Mouse (Mus musculus) limb, embryonic 10.5 days (tissue): ENCODE measurements around the gene Zfp292. TPM values are rescaled to one million over a fixed set of nuclear protein-coding genes. Genes with fewer than 3 reads are reported as not detected.

Source experiments
- DNase-seq: peaks from one replicate; pipeline ENCODE4 v3.0.0-alpha.2; 2017; ENCODE audit warnings: low spot score
- H3K27ac ChIP-seq: fragments of 300-500 bp; sonication (generic); 2 replicates; pipeline ENCODE4 v1.5.1; 2016; ENCODE audit warnings: mild to moderate bottlenecking
- H3K27me3 ChIP-seq: fragments of 300-500 bp; sonication (generic); 2 replicates; pipeline ENCODE4 v1.6.1; 2016; ENCODE audit warnings: low read depth, mild to moderate bottlenecking; ENCODE audit not compliant: poor library complexity, severe bottlenecking
- H3K36me3 ChIP-seq: fragments of 300-500 bp; sonication (generic); 2 replicates; pipeline ENCODE4 v1.6.1; 2016; ENCODE audit warnings: mild to moderate bottlenecking, moderate library complexity
- H3K4me1 ChIP-seq: fragments of 300-500 bp; sonication (generic); 2 replicates; pipeline ENCODE4 v1.6.1; 2016
- H3K4me3 ChIP-seq: fragments of 300-500 bp; sonication (generic); 2 replicates; pipeline ENCODE4 v1.5.1; 2016; ENCODE audit warnings: mild to moderate bottlenecking, moderate library complexity
- H3K9me3 ChIP-seq: fragments of 300-500 bp; sonication (generic); replicated peaks from 2 replicates; pipeline ENCODE4 v1.6.1; 2016; ENCODE audit warnings: mild to moderate bottlenecking
- WGBS: fragments of 180-500 bp; shearing (Covaris S2); methylation state at CpG from one replicate; pipeline ENCODE4 v1.1.7; 2016; 5-methylcytosine and 5-hydroxymethylcytosine counted together
- polyA plus RNA-seq: library from polyadenylated mRNA; unstranded; fragments of >200 nt; fragmentation: Nextera tagmentation; extraction: Ambion mirVana; gene quantifications from 2 replicates; pipeline ENCODE4 v1.2.1, GENCODE M21; 2016

Zfp292 gene
- polyA plus RNA-seq, 1 experiment from 2014 or later: 25.3 TPM

DNA sequence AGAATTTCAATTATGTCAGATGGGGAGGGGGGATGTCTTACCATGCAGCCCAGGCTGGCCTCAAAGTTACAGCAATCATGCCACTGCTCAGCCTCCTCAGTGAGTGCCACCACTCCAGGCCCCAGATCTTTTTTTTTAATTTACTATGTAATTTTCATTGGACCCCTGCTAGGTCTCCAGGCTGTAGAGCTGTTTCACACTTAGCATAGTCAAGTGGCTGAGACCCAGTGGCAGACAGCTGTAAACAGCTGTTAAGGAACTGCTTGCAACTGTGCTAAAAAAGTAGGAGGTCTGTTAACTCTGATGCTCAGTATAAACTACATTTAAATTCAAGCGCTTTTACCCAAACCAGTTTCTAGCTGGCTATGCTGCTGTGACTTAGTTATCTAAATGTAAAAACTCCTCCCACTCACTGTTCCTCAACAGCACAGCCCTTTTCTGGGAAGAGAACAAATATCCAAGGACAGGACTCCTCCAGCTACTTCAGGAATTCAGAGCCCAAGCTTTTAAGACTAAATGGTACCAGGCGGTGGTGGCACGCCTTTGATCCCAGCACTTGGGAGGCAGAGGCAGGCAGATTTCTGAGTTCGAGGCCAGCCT lies 9.8 kb downstream of the Zfp292 start:
- H3K4me1 ChIP-seq: no peaks in the 10 kb centered on the region
- no peak overlapping the region for H3K27ac ChIP-seq
- H3K27me3 ChIP-seq: no peaks in the 10 kb centered on the region
- peaks cover 47% of the 10 kb centered on the region for H3K36me3 ChIP-seq
- no peak overlapping the region for H3K4me3 ChIP-seq
- no peak for DNase-seq
- H3K9me3 ChIP-seq: no peaks in the 10 kb centered on the region
- 93% methylated on average over 4 of the region's 4 CpGs for WGBS

GRCm38 (mm10) chr4:34869813-34870212 lies 12.9 kb downstream of the Zfp292 start:
- WGBS: 91% methylated on average over 3 of the region's 3 CpGs
- no peak for DNase-seq
- no peaks in the 10 kb centered on the region for H3K4me1 ChIP-seq
- H3K4me3 ChIP-seq: no peak overlapping the region
- H3K27ac ChIP-seq: no peak overlapping the region
- no peaks in the 10 kb centered on the region for H3K27me3 ChIP-seq
- H3K9me3 ChIP-seq: no peaks in the 10 kb centered on the region
- peaks cover 24% of the 10 kb centered on the region for H3K36me3 ChIP-seq

DNA sequence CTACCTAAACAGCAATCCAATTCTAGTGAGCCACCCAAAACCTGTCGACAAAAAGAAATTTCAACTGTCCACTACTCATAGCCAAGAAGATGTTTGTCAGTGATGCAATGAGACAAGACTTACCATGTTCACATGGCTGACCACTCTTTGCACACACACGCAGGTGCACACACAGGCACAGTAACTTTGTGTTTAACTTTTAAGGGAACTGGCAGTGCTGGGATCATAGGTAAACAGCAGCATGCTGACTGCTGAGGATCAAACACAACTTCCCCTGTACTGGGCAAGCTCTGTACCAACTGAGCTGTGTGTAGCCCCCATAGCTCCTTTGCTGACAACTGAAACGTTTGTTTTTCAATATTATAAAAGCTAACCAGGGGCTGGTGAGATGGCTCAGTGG lies 21.3 kb downstream of the Zfp292 start:
- peaks cover 21% of the 10 kb centered on the region for H3K36me3 ChIP-seq
- DNase-seq: no peak
- H3K4me1 ChIP-seq: no peaks in the 10 kb centered on the region
- H3K27ac ChIP-seq: no peak overlapping the region
- 93% methylated on average over 3 of the region's 3 CpGs for WGBS
- H3K9me3 ChIP-seq: no peaks in the 10 kb centered on the region
- no peaks in the 10 kb centered on the region for H3K27me3 ChIP-seq
- H3K4me3 ChIP-seq: no peak overlapping the region

DNA sequence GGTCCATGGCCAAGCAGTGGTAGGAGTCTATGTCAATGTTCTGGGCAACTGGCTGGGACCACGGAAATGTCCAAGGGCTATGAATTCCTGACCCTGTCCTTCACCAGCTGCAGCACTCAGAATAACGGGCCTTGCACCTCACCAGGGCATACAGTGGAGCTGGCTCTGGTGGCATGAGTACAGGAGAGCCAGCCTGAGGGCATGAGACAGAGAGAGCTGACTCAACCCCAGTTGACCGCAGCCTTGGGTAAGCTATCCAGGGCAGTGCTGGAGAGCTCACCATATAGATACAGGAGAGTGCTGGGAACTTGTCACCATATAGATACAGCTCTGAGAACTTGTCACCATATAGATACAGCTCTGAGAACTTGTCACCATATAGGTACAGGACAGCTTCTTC lies 23.3 kb downstream of the Zfp292 start:
- Histone ChIP-seq H3K27me3 (no peaks in the 10 kb centered on the region), H3K36me3 (peaks cover 21% of the 10 kb centered on the region), H3K27ac (no peak overlapping the region), H3K4me1 (no peaks in the 10 kb centered on the region), H3K9me3 (no peaks in the 10 kb centered on the region), H3K4me3 (no peak overlapping the region)
- DNase-seq: no peak
- WGBS: 94% methylated on average over 3 of the region's 3 CpGs

- no peaks in the 10 kb centered on the region for H3K27me3 ChIP-seq
- no peak for DNase-seq
- 93% methylated on average over 3 of the region's 3 CpGs for WGBS
Observed at GRCm38 (mm10) chr4:34858903-34859302, 23.9 kb downstream of the Zfp292 start.

DNA sequence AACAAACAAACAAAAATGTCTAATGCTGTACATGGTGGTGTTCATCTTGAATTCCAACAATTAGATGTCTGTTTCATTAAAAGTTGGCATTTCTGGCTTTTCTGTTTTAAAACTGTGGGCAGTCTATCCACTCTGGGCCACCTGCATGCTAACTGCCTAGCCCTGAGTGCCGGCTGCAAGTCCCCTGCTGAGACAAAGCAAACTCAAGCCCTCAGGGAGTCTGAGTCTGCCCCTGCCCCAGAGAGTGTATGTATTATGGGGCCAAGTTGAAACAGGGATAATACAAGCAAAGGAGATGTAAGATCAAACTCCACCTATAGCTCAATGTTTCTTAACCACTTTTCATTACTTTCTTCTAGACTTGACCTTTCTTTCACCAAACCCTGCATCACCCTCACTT lies 26.8 kb downstream of the Zfp292 start:
- no peak for DNase-seq
- 40% methylated on average over 1 of the region's 1 CpGs for WGBS
- Histone ChIP-seq H3K4me1 (no peaks in the 10 kb centered on the region), H3K27ac (no peak overlapping the region), H3K36me3 (peaks cover 43% of the 10 kb centered on the region), H3K9me3 (no peaks in the 10 kb centered on the region), H3K4me3 (no peak overlapping the region), H3K27me3 (no peaks in the 10 kb centered on the region)

More at GRCm38 (mm10) chr4:34858903-34859302, 23.9 kb downstream of the Zfp292 start:
- no peak overlapping the region for H3K27ac ChIP-seq
- H3K36me3 ChIP-seq: peaks cover 26% of the 10 kb centered on the region
- no peaks in the 10 kb centered on the region for H3K9me3 ChIP-seq
- H3K4me3 ChIP-seq: no peak overlapping the region
- no peaks in the 10 kb centered on the region for H3K4me1 ChIP-seq

DNA sequence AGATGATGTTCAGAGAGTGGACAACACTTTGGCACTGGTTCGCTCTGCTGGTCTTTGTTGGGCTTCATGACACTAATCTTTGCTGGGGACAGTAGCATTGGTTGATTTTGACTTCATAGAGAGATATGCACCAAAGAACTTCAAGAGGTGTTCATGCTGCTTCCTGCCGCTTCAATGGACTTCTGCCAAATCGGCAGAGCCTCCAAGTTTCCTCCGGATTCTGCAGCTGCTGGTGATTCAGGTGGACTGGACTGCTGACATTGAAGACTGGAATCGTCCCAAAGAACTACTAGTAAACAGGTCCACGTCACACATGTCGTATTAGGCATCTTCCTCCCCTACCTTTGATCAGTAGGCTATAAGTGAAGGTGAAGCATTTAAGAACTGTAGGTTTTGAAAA lies 30.7 kb downstream of the Zfp292 start:
- no peaks in the 10 kb centered on the region for H3K9me3 ChIP-seq
- H3K4me3 ChIP-seq: no peak overlapping the region
- H3K36me3 ChIP-seq: peaks cover 63% of the 10 kb centered on the region
- 97% methylated on average over 7 of the region's 7 CpGs for WGBS
- no peaks in the 10 kb centered on the region for H3K4me1 ChIP-seq
- H3K27me3 ChIP-seq: no peaks in the 10 kb centered on the region
- DNase-seq: no peak
- H3K27ac ChIP-seq: no peak overlapping the region

DNA sequence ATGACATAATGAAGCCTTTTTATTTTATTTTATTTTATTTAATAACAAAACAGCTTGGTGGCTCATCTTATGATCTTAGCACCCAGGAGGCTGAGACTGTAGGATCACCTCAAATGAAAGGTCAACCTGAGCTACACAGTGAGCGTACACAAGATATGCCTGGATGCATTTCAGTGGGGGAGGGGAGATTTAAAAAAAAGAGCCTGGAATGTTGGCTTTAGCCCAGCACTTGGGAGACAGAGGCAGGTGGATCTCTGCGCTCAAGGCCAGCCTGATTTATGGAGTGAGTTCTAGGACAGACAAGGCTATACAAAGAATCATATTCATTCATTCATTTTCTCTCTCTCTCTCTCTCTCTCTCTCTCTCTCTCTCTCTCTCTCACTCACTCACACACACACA lies 32.6 kb downstream of the Zfp292 start:
- DNase-seq: no peak
- H3K27ac ChIP-seq: no peak overlapping the region
- H3K36me3 ChIP-seq: peaks cover 63% of the 10 kb centered on the region
- no peaks in the 10 kb centered on the region for H3K9me3 ChIP-seq
- no peak overlapping the region for H3K4me3 ChIP-seq
- H3K4me1 ChIP-seq: no peaks in the 10 kb centered on the region
- WGBS: 95% methylated on average over 2 of the region's 2 CpGs
- no peaks in the 10 kb centered on the region for H3K27me3 ChIP-seq

DNA sequence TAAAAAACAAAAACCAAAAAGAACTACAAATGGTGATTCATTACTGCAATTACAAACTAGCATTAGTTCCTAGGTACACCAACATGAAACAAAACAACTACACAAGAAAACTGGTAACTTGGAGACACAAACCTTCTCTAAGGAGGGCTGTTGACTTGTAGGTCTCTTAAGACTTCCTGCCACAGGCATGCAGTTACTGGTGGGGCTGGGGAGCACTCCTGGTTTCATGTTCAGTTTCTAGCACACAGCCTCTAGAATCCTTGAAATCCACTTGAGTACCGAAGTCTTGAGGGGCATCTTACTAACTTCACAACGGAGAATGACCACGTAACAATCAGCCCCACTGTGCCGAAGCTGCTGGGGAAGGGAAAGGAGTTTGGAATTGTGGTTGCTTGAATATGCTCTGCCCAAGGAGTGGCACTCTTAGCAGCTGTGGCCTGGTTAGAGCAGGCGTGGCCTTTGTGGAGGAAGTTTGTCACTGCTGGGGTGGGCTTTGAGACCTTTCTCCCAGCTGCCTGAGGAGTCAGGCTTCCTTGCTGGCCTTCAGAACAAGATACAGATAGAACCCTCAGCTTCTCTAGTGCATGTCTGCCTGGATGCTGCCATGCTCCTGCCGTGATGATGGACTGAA lies 35.0 kb downstream of the Zfp292 start:
- Histone ChIP-seq H3K4me1 (no peaks in the 10 kb centered on the region), H3K9me3 (no peaks in the 10 kb centered on the region), H3K36me3 (peaks cover 48% of the 10 kb centered on the region), H3K27me3 (no peaks in the 10 kb centered on the region), H3K27ac (no peak overlapping the region), H3K4me3 (no peak overlapping the region)
- 93% methylated on average over 6 of the region's 6 CpGs for WGBS
- DNase-seq: no peak

DNA sequence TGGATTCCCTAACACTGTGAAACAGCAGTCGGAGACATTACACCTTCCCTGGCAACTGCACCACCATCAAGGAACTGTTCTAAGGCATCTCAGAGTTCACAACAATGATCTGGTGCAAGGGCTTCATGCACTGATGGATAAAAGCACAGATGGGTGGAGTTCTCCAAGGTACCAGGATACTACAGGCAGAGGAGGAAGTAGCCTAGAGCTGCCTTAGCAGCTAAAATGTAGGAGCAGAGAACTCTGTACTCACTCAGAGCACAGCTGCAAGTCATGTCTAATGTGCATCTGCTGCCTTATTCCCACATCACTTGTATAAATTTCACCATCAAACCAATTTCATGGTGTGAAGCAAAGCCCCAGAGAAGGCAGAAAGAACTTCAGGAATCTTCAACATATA lies 38.9 kb downstream of the Zfp292 start:
- no peak for DNase-seq

DNA sequence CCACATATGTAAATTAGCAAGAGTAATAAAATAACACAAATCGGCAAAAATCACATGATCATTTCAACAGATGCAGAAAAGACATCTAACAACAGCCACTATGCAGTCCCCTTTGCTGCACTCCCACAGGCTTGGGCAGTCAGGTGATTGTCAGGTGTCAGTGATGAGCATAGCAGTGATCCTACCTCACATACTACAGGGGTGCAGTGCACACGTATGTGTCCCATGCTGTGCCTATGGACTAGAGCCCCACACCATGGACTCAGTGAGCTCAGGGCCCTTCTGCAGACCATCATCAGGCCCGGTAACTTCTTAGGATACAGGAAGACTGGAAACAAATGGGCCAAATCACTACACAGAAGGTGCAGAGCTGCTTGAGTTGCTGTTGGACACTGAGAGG lies 39.9 kb downstream of the Zfp292 start:
- no peak overlapping the region for H3K27ac ChIP-seq
- H3K9me3 ChIP-seq: no peaks in the 10 kb centered on the region
- DNase-seq: no peak
- H3K4me1 ChIP-seq: no peaks in the 10 kb centered on the region
- H3K27me3 ChIP-seq: no peaks in the 10 kb centered on the region
- no peak overlapping the region for H3K4me3 ChIP-seq
- H3K36me3 ChIP-seq: peaks cover 23% of the 10 kb centered on the region
- WGBS: 95% methylated on average over 3 of the region's 3 CpGs

More for the DNA sequence above, 38.9 kb downstream of the Zfp292 start:
- Histone ChIP-seq H3K36me3 (peaks cover 23% of the 10 kb centered on the region), H3K27me3 (no peaks in the 10 kb centered on the region), H3K4me3 (no peak overlapping the region), H3K27ac (no peak overlapping the region), H3K4me1 (no peaks in the 10 kb centered on the region), H3K9me3 (no peaks in the 10 kb centered on the region)
- 93% methylated on average over 1 of the region's 1 CpGs for WGBS

DNA sequence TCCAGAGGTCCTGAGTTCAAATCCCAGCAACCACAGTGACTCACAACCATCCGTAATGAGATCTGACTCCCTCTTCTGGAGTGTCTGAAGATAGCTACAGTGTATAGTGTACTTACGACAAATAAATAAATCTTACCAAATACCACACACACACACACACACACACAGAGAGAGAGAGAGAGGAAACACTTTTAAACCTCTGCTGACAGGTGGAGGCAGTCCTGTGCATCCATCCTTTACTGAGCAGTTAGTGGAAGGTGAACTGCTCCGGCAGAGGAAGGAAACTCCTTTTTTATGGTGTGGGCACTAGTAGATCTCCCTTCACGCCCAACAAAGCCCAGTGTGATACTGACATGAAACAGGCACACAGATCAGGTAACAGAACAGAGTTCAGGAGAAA lies 51.3 kb downstream of the Zfp292 start:
- Histone ChIP-seq H3K4me1 (no peaks in the 10 kb centered on the region), H3K9me3 (no peaks in the 10 kb centered on the region), H3K27me3 (no peaks in the 10 kb centered on the region), H3K27ac (no peak overlapping the region), H3K4me3 (no peak overlapping the region), H3K36me3 (peaks cover 73% of the 10 kb centered on the region)
- 83% methylated on average over 4 of the region's 4 CpGs for WGBS
- no peak for DNase-seq

DNA sequence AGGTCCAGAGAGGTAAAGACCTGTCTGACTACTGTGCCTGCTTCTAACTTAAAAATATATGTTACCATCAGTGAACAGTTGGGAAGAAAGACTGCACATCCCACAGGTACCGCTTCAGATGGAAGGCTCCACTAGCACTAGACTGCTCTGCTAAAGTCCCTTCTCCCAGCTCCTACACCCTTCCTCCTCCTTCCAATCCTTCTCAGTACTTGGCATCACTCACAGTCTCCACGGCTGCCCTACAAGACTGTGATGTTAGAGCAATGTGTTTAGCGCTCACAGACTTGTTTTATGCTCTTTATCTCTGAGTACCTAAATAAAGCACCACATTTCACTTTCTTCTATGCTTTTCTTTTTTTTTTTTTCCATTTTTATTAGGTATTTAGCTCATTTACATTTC lies 53.3 kb downstream of the Zfp292 start:
- Histone ChIP-seq H3K9me3 (no peaks in the 10 kb centered on the region), H3K4me3 (no peak overlapping the region), H3K36me3 (peaks cover 64% of the 10 kb centered on the region), H3K27ac (no peak overlapping the region), H3K27me3 (no peaks in the 10 kb centered on the region), H3K4me1 (no peaks in the 10 kb centered on the region)
- WGBS: 94% methylated on average over 3 of the region's 3 CpGs
- no peak for DNase-seq

DNA sequence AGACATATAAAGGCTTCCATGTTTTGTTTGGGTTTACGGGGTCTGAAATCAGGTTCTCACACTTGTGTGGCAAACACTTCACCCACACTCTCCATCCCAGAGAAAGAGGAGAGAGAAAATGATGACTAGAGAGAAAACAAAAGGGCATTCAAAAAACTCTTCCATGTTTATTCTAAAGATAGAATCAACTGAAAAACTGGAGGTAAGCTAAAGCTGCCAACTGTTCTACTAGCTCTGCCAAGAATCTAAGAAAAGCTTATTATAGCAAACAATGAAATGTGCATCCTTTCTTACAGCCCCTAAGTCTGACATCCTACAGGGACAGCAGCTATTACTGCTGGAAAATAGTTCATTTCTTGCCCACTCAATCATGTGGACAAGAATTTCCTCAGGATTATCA lies 58.9 kb downstream of the Zfp292 start:
- no peak overlapping the region for H3K27ac ChIP-seq
- no peak for DNase-seq
- no peaks in the 10 kb centered on the region for H3K4me1 ChIP-seq
- 97% methylated on average over 1 of the region's 1 CpGs for WGBS
- no peaks in the 10 kb centered on the region for H3K9me3 ChIP-seq
- no peak overlapping the region for H3K4me3 ChIP-seq
- no peaks in the 10 kb centered on the region for H3K27me3 ChIP-seq
- peaks cover 48% of the 10 kb centered on the region for H3K36me3 ChIP-seq
